Mouse (Mus musculus) embryonic facial prominence, embryonic 12.5 days (tissue): ENCODE measurements around the gene Cyth1. TPM values are rescaled to one million over a fixed set of nuclear protein-coding genes. Genes with fewer than 3 reads are reported as not detected.

ENCODE experiments used
- ATAC-seq: fragments of 200-750 bp; cut with Nextera tagmentation; 2 replicates; pipeline ENCODE4 v1.8.0; 2017; ENCODE audit not compliant: insufficient number of reproducible peaks, insufficient read depth, low FRiP score, low TSS enrichment
- H3K27ac ChIP-seq: fragments of 300-500 bp; sonication (generic); 2 replicates; pipeline ENCODE4 v1.5.1; 2016; ENCODE audit warnings: mild to moderate bottlenecking
- H3K27me3 ChIP-seq: fragments of 300-500 bp; sonication (generic); 2 replicates; pipeline ENCODE4 v1.6.1; 2016; ENCODE audit warnings: mild to moderate bottlenecking, moderate library complexity
- H3K36me3 ChIP-seq: fragments of 300-500 bp; sonication (generic); 2 replicates; pipeline ENCODE4 v1.6.1; 2016; ENCODE audit warnings: mild to moderate bottlenecking
- H3K4me1 ChIP-seq: fragments of 300-500 bp; sonication (generic); 2 replicates; pipeline ENCODE4 v1.6.1; 2016
- H3K4me2 ChIP-seq: fragments of 300-500 bp; sonication (generic); replicated peaks from 2 replicates; pipeline ENCODE4 v1.6.1; 2016; ENCODE audit warnings: mild to moderate bottlenecking, moderate library complexity
- H3K4me3 ChIP-seq: fragments of 300-500 bp; sonication (generic); 2 replicates; pipeline ENCODE4 v1.5.1; 2016; ENCODE audit warnings: mild to moderate bottlenecking
- H3K9ac ChIP-seq: fragments of 300-500 bp; sonication (generic); 2 replicates; pipeline ENCODE4 v1.6.1; 2016; ENCODE audit warnings: mild to moderate bottlenecking, moderate library complexity
- H3K9me3 ChIP-seq: fragments of 300-500 bp; sonication (generic); 2 replicates; pipeline ENCODE4 v1.6.1; 2016; ENCODE audit warnings: mild to moderate bottlenecking, moderate library complexity
- WGBS: fragments of 180-500 bp; shearing (Covaris S2); methylation state at CpG from one replicate; pipeline ENCODE4 v1.1.7; 2016; 5-methylcytosine and 5-hydroxymethylcytosine counted together
- polyA plus RNA-seq: library from polyadenylated mRNA; unstranded; fragments of >200 nt; fragmentation: Nextera tagmentation; extraction: Ambion mirVana; gene quantifications from 2 replicates; pipeline ENCODE4 v1.2.1, GENCODE M21; 2016

Cyth1 gene
- polyA plus RNA-seq = 20.4 and 21.5 TPM in 2 replicates

GRCm38 (mm10) chr11:118248150-118249011 is at the start of gene Cyth1:
TSS of gene Cyth1 (minus strand) at chr11:118248592.
- under 1% methylated on average over 84 of the region's 86 CpGs for WGBS
- Histone ChIP-seq H3K4me2 (peak within 1 kb of the TSS; percentile 81), H3K4me1 (peaks cover 15% of the 10 kb centered on the region), H3K27ac (peak within 1 kb of the TSS; percentile 79), H3K9ac (peak within 1 kb of the TSS; percentile 70), H3K27me3 (no peaks in the 10 kb centered on the region), H3K4me3 (peak within 1 kb of the TSS; percentile 82), H3K36me3 (no peaks in the 10 kb centered on the region), H3K9me3 (no peaks in the 10 kb centered on the region)
- ATAC-seq = peak; percentile 91

GRCm38 (mm10) chr11:118297967-118298366 is 49.6 kb upstream of the Cyth1 start:
- Histone ChIP-seq H3K27ac (no peak overlapping the region), H3K4me1 (no peaks in the 10 kb centered on the region), H3K36me3 (peaks cover 12% of the 10 kb centered on the region), H3K9ac (no peak overlapping the region), H3K27me3 (no peaks in the 10 kb centered on the region), H3K4me3 (no peak overlapping the region), H3K4me2 (no peak overlapping the region), H3K9me3 (no peaks in the 10 kb centered on the region)
- no peak for ATAC-seq
- WGBS = 82% methylated on average over 3 of the region's 3 CpGs

- Histone ChIP-seq H3K4me2 (no peak overlapping the region), H3K9me3 (no peaks in the 10 kb centered on the region), H3K4me1 (0 out of 2 replicates have a peak, but pooled peaks cover 3% of the 10 kb centered on the region), H3K4me3 (no peak overlapping the region), H3K36me3 (peaks cover under 1% of the 10 kb centered on the region; the same call in 1 of the 2 replicates), H3K9ac (no peak overlapping the region), H3K27me3 (no peaks in the 10 kb centered on the region), H3K27ac (no peak overlapping the region)
- ATAC-seq = no peak
- 80% methylated on average over 2 of the region's 2 CpGs for WGBS
Observed at GRCm38 (mm10) chr11:118295026-118295425, 46.6 kb upstream of the Cyth1 start.

GRCm38 (mm10) chr11:118292671-118293070 is 44.3 kb upstream of the Cyth1 start:
- H3K4me2 ChIP-seq = no peak overlapping the region
- WGBS = 57% methylated on average over 6 of the region's 6 CpGs
- no peaks in the 10 kb centered on the region for H3K9me3 ChIP-seq
- no peak for ATAC-seq
- H3K36me3 ChIP-seq = no peaks in the 10 kb centered on the region
- H3K9ac ChIP-seq = no peak overlapping the region
- H3K4me1 ChIP-seq = peaks cover 13% of the 10 kb centered on the region
- H3K27me3 ChIP-seq = no peaks in the 10 kb centered on the region
- no peak overlapping the region for H3K27ac ChIP-seq
- no peak overlapping the region for H3K4me3 ChIP-seq

GRCm38 (mm10) chr11:118289999-118290889 is 41.9 kb upstream of the Cyth1 start, which contains the start of gene Usp36:
TSS of gene Usp36 (minus strand) at chr11:118290244.
- H3K4me3 ChIP-seq = peak within 1 kb of the TSS; percentile 95
- peaks cover 21% of the 10 kb centered on the region for H3K36me3 ChIP-seq
- peak within 1 kb of the TSS; percentile 82 for H3K27ac ChIP-seq
- peak; percentile 99 for ATAC-seq
- H3K4me1 ChIP-seq = peaks cover 13% of the 10 kb centered on the region
- 1% methylated on average over 68 of the region's 68 CpGs for WGBS
- H3K9me3 ChIP-seq = no peaks in the 10 kb centered on the region
- peak within 1 kb of the TSS; percentile 90 for H3K4me2 ChIP-seq
- H3K27me3 ChIP-seq = no peaks in the 10 kb centered on the region
- peak within 1 kb of the TSS; percentile 93 for H3K9ac ChIP-seq

GRCm38 (mm10) chr11:118289562-118289961 is 41.2 kb upstream of the Cyth1 start:
- Histone ChIP-seq H3K36me3 (peaks cover 28% of the 10 kb centered on the region), H3K4me2 (peak overlapping the region; percentile 90), H3K9ac (peak overlapping the region; percentile 93), H3K27me3 (no peaks in the 10 kb centered on the region), H3K9me3 (no peaks in the 10 kb centered on the region), H3K27ac (peak overlapping the region; percentile 82), H3K4me3 (peak overlapping the region; percentile 95), H3K4me1 (peaks cover 13% of the 10 kb centered on the region)
- WGBS = under 1% methylated on average over 22 of the region's 22 CpGs
- ATAC-seq = no peak

- Histone ChIP-seq H3K4me1 (peaks cover 13% of the 10 kb centered on the region), H3K27ac (peak overlapping the region; percentile 82), H3K36me3 (peaks cover 33% of the 10 kb centered on the region), H3K9ac (peak overlapping the region; percentile 93), H3K4me2 (peak overlapping the region; percentile 90), H3K9me3 (no peaks in the 10 kb centered on the region), H3K27me3 (no peaks in the 10 kb centered on the region), H3K4me3 (peak overlapping the region; percentile 95)
- no peak for ATAC-seq
- whole genome bisulfite sequencing = 2% methylated on average over 16 of the region's 16 CpGs
Observed at GRCm38 (mm10) chr11:118289037-118289511, 40.7 kb upstream of the Cyth1 start.

- Histone ChIP-seq H3K27me3 (no peaks in the 10 kb centered on the region), H3K4me1 (peaks cover 13% of the 10 kb centered on the region), H3K36me3 (peaks cover 48% of the 10 kb centered on the region), H3K4me2 (no peak overlapping the region), H3K4me3 (no peak overlapping the region), H3K9me3 (no peaks in the 10 kb centered on the region), H3K9ac (no peak overlapping the region), H3K27ac (no peak overlapping the region)
- ATAC-seq = no peak
- WGBS = 96% methylated on average over 9 of the region's 9 CpGs
Observed at GRCm38 (mm10) chr11:118287573-118287972, 39.2 kb upstream of the Cyth1 start.

- Histone ChIP-seq H3K9me3 (no peaks in the 10 kb centered on the region), H3K4me2 (no peak overlapping the region), H3K9ac (no peak overlapping the region), H3K27me3 (no peaks in the 10 kb centered on the region), H3K4me1 (peaks cover 13% of the 10 kb centered on the region), H3K4me3 (no peak overlapping the region), H3K27ac (no peak overlapping the region), H3K36me3 (peaks cover 59% of the 10 kb centered on the region)
- WGBS = 91% methylated on average over 9 of the region's 9 CpGs
- no peak for ATAC-seq
Observed at GRCm38 (mm10) chr11:118286434-118286833, 38.0 kb upstream of the Cyth1 start.

GRCm38 (mm10) chr11:118285791-118286190 is 37.4 kb upstream of the Cyth1 start:
- WGBS = 93% methylated on average over 13 of the region's 13 CpGs
- ATAC-seq = no peak
- Histone ChIP-seq H3K4me2 (no peak overlapping the region), H3K9ac (no peak overlapping the region), H3K9me3 (no peaks in the 10 kb centered on the region), H3K27ac (no peak overlapping the region), H3K4me3 (no peak overlapping the region), H3K27me3 (no peaks in the 10 kb centered on the region), H3K36me3 (peaks cover 64% of the 10 kb centered on the region), H3K4me1 (peaks cover 13% of the 10 kb centered on the region)

- 90% methylated on average over 3 of the region's 3 CpGs for WGBS
- H3K9me3 ChIP-seq = no peaks in the 10 kb centered on the region
- H3K36me3 ChIP-seq = peaks cover 98% of the 10 kb centered on the region
- H3K27ac ChIP-seq = no peak overlapping the region
- H3K27me3 ChIP-seq = no peaks in the 10 kb centered on the region
- no peaks in the 10 kb centered on the region for H3K4me1 ChIP-seq
- ATAC-seq = no peak
- H3K4me2 ChIP-seq = no peak overlapping the region
- no peak overlapping the region for H3K4me3 ChIP-seq
- no peak overlapping the region for H3K9ac ChIP-seq
Observed at GRCm38 (mm10) chr11:118280218-118280617, 31.8 kb upstream of the Cyth1 start.
